ENCODE assay signal across 9 mouse cellular contexts in genomic region chr6:39264722-39265121, GRCm38 (mm10). TPM values are rescaled to one million over a fixed set of nuclear protein-coding genes. Genes with fewer than 3 reads are reported as not detected.
DNase-seq lines count a peak whose midpoint lies in the region; ATAC-seq lines count a peak whose summit lies in the region.
"Had no signal": no experiment of that assay in that cellular context is flagged by ENCODE, and none has a peak within 500 bp of the region (broad histone marks: within the 10 kb centered on the region; RNA-seq: fewer than 3 reads in every experiment).

No protein-coding gene starts in this region.

- peak; percentile 91 for DNase-seq in R1 (ENCODE audit: low read depth, low spot score)
- DNase-seq in kidney, adult 8-10 months: peak; percentile 68 to 75
- DNase-seq in forebrain, embryonic 10.5 days (ENCODE audit: extremely low spot score, low spot score): no peak
- DNase-seq in left cerebral cortex, postnatal 36 days (ENCODE audit: low spot score in 2 of 2): no peak
- DNase-seq in spleen, postnatal 4 days (ENCODE audit: low spot score in 2 of 2): no peak

- H3K27ac ChIP-seq in liver, embryonic 16.5 days (ENCODE audit: low read length): peak overlapping the region; percentile 56
- H3K27ac ChIP-seq in forebrain, embryonic 10.5 days: no peak overlapping the region; the same call in 1 of the 2 replicates
- H3K27ac ChIP-seq in forebrain, embryonic 12.5 days: no peak overlapping the region

- H3K9me3 ChIP-seq in liver, embryonic 16.5 days (replicated peaks; ENCODE audit: control insufficient read depth, low read length): no peaks in the 10 kb centered on the region
- H3K9me3 ChIP-seq in forebrain, embryonic 10.5 days: no peaks in the 10 kb centered on the region
- H3K9me3 ChIP-seq in forebrain, embryonic 12.5 days: no peaks in the 10 kb centered on the region

- ATAC-seq in granulocyte monocyte progenitor cell, adult 5-6 weeks (replicated peaks; ENCODE audit: poor library complexity, severe bottlenecking): peak; percentile 66
- peak; percentile 78 for ATAC-seq in liver, embryonic 16.5 days (ENCODE audit: low read depth)
- ATAC-seq in forebrain, embryonic 12.5 days (ENCODE audit: low FRiP score): no peak
- ATAC-seq: Patski had no signal

- no peaks in the 10 kb centered on the region for H3K36me3 ChIP-seq in liver, embryonic 16.5 days (ENCODE audit: control insufficient read depth, insufficient read depth)
- H3K36me3 ChIP-seq in forebrain, embryonic 10.5 days (replicated peaks): no peaks in the 10 kb centered on the region
- H3K36me3 ChIP-seq in forebrain, embryonic 12.5 days (replicated peaks): no peaks in the 10 kb centered on the region

- peaks cover 5% of the 10 kb centered on the region for H3K4me1 ChIP-seq in liver, embryonic 16.5 days (ENCODE audit: control insufficient read depth, low read depth, low read length)
- peaks cover 40% of the 10 kb centered on the region for H3K4me1 ChIP-seq in forebrain, embryonic 10.5 days
- H3K4me1 ChIP-seq in forebrain, embryonic 12.5 days: no peaks in the 10 kb centered on the region

- no peak overlapping the region for H3K9ac ChIP-seq in liver, embryonic 16.5 days (ENCODE audit: low read depth, low read length)
- no peak overlapping the region for H3K9ac ChIP-seq in forebrain, embryonic 12.5 days

- intact Hi-C loops in left cerebral cortex, postnatal 36 days (cut with DNase I): no loop called here

- H3K4me2 ChIP-seq in liver, embryonic 16.5 days (ENCODE audit: low read depth, low read length): no peak overlapping the region
- no peak overlapping the region for H3K4me2 ChIP-seq in forebrain, embryonic 12.5 days

- H3K4me3 ChIP-seq in liver, embryonic 16.5 days (ENCODE audit: low read depth, low read length): no peak overlapping the region
- H3K4me3 ChIP-seq in forebrain, embryonic 10.5 days: no peak overlapping the region
- H3K4me3 ChIP-seq in forebrain, embryonic 12.5 days (replicated peaks): no peak overlapping the region

- H3K27me3 ChIP-seq in liver, embryonic 16.5 days (ENCODE audit: control insufficient read depth, insufficient read depth, low read depth, low read length): no peaks in the 10 kb centered on the region
- no peaks in the 10 kb centered on the region; the same call in 1 of the 2 replicates for H3K27me3 ChIP-seq in forebrain, embryonic 10.5 days (ENCODE audit: poor library complexity, severe bottlenecking)
- H3K27me3 ChIP-seq in forebrain, embryonic 12.5 days: no peaks in the 10 kb centered on the region
- H3K27me3 ChIP-seq: Patski had no signal

- WGBS in liver, embryonic 16.5 days (ENCODE audit: insufficient replicate concordance): 37% methylated on average over 4 of the region's 4 CpGs
- 67% methylated on average over 4 of the region's 4 CpGs for WGBS in forebrain, embryonic 10.5 days
- 80% methylated on average over 4 of the region's 4 CpGs for WGBS in forebrain, embryonic 12.5 days

RNA-seq across cellular contexts. Expression of gene Kdm7a, which starts 58.1 kb away (rescaled TPM):
- total RNA-seq in granulocyte monocyte progenitor cell, adult 5-6 weeks (2014; fragmentation: Nextera tagmentation): 8.2 and 12.2 TPM in 2 replicates
- total RNA-seq in granulocyte monocyte progenitor cell, adult 5-6 weeks (2017): 9.9 and 11.0 TPM in 2 replicates
- polyA plus RNA-seq in liver, embryonic 16.5 days (2015; fragmentation: Nextera tagmentation; extraction: Ambion mirVana): 12.5 and 13.0 TPM in 2 replicates
- polyA plus RNA-seq in forebrain, embryonic 10.5 days (2016; fragmentation: Nextera tagmentation; extraction: Ambion mirVana): 9.7 and 9.8 TPM in 2 replicates
- polyA plus RNA-seq in forebrain, embryonic 12.5 days (2016; fragmentation: Nextera tagmentation; extraction: Ambion mirVana): 16.8 and 18.1 TPM in 2 replicates
- total RNA-seq in left cerebral cortex, postnatal 36 days (2021): 10 to 100 TPM; 29.8 to 41.9 TPM

Comparison
In these comparisons a context has a peak if more than half of its experiments do, and no peak if none do; other contexts are left out.
1. DNase-seq: peak in R1 (single experiment) and kidney, adult 8-10 months (2 of 2); none in forebrain, embryonic 10.5 days (single experiment), left cerebral cortex, postnatal 36 days (0 of 2) and spleen, postnatal 4 days (0 of 2).